Mouse (Mus musculus): Measurements from ENCODE around the gene Pkd2l1. TPM values are rescaled to one million over a fixed set of nuclear protein-coding genes. Genes with fewer than 3 reads are reported as not detected.
A peak's percentile ranks its signal among the peaks of the same experiment; 100 is the strongest.

Gene Pkd2l1
- total RNA-seq, 1 experiment from 2014 or later = not detected

DNA sequence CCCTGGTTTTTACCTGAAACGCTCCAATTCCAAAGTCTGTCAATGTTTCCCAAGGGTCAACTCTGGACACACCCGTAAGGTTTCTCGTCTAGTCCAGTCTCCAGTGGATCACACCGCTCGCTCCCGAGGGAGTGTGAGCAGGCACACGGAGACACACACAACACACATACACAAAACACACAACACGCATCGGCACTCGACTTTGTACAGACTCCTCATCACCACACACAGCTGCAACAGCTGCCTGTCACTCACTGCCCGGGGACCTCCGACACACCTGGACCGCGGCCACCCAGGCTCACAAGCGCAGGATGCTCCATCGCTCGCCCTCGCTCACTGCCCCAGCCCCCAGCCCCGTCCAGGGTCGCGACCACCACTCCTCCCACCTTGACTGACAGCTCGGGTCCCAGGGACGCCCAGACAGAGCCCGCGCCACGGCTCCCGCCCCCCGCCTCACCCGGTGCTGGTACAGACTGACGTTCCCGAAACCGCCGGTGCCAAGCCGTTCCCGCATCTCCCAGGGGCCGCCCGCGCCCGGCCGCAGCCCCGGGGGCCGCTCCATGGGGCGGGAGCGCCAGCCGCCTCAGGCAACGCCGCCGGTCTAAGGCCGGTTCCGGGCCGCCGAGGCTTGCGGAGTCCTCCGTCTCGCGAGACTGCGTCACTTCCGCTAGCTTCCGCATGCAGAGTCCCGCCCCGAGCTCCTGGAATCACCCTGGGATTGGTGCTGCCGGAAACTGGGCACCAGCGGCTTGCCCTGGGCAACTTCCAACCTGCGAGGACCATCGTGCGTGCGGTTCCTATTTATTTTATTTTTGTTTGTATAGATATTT lies 85.2 kb downstream of the Pkd2l1 start, which contains the start of gene Chuk:
Gene Chuk (minus strand): TSS at position 650 of the 830 bp plus-strand sequence.
- DNase-seq = peak; percentile 98

DNA sequence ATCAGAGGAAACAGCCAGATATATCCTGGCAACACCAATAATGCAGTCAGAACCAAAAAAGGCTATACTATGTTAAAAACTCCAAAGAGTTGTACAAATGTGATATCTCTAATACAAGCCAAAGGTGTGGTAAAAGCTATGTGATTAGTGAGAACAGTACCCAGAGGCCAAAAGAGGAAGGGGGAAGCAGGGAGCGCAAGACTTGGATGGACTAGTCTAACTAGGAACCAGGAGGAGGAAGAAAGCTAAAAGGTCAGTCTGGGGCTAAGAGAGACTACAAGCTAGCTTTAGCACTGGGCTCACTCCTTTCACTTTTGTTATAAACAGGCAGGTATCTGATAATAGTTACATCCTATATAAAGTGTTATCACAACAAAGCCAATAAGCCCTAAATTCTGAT lies 87.8 kb downstream of the Pkd2l1 start:
- DNase-seq = no peak

DNA sequence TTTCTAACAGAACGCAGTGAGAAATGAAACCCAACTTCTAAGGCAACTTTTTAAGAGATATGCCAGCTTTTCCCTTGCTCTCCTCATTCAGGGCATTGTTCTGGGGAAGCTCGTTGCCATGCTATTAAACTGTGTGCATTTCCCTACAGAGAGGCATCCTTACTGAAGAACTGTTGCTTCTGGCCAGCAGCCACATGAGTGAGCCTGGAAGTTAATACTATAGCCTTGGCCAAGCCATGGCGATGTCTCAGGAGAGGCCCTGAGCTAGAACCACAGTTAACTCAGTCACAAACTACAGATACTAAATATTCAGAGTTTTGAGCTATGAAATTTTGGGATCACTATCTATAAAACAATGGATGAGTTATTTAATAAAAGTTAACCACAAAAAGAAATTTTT lies 89.2 kb downstream of the Pkd2l1 start:
- no peak for DNase-seq

DNA sequence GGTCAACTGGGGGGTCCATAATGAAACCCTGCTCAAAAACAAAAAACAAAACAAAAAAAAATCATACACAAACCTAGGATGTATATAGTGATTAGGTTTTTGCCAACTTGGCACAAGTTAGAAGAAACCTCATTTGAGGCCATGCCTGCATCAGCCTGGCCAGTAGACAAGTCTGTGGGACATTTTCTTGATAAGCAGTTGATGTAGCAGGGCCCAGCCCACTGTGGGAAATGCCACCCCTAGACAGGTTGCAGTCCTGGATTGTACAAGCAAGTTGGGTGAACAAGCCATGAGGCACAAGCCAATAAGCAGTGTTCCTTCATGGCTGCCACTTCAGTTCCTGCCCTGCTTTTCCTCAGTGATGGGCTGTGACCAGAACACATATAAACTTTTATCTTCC lies 91.4 kb downstream of the Pkd2l1 start:
- no peak for DNase-seq

Other genes with a start within 250 kb of the Pkd2l1 start
- 0.86 and 23.9 TPM in 2 replicates for gene Cpn1, start 205.9 kb downstream of the Pkd2l1 start, total RNA-seq (2021)
- 1.1 and 21.3 TPM in 2 replicates for gene Cyp2c23, start 163.2 kb downstream of the Pkd2l1 start, total RNA-seq (2021)
- 18.4 and 20.0 TPM in 2 replicates for gene Erlin1, start 122.7 kb downstream of the Pkd2l1 start, total RNA-seq (2021)
- 60.3 and 61.7 TPM in 2 replicates for gene Chuk, start 85.0 kb downstream of the Pkd2l1 start, total RNA-seq (2021)
- gene Cwf19l1, start 56.6 kb downstream of the Pkd2l1 start, total RNA-seq (2021) = 20.4 and 27.1 TPM in 2 replicates
- gene Bloc1s2, start 46.0 kb downstream of the Pkd2l1 start, total RNA-seq (2021) = 27.5 and 34.5 TPM in 2 replicates
- 0.15 TPM in 1 of 2 replicates, not detected in the other for gene Scd3, start 10.8 kb upstream of the Pkd2l1 start, total RNA-seq (2021)
- 337 and 408 TPM in 2 replicates for gene Scd2, start 101.2 kb upstream of the Pkd2l1 start, total RNA-seq (2021)
- gene Scd4, start 140.7 kb upstream of the Pkd2l1 start, total RNA-seq (2021) = 2.2 and 2.9 TPM in 2 replicates
- 186 and 262 TPM in 2 replicates for gene Scd1, start 215.4 kb upstream of the Pkd2l1 start, total RNA-seq (2021)